Mouse (Mus musculus) testis, adult 2 months (tissue): Measurements from ENCODE around the gene Spats2.

ENCODE experiments used
- CTCF ChIP-seq: fragments of 200-500 bp; IDR thresholded peaks from 2 replicates; pipeline ENCODE4 v1.5.1; 2012; ENCODE audit warnings: low read depth, mild to moderate bottlenecking, inconsistent platforms, low read length, moderate library complexity; ENCODE audit not compliant: control insufficient read depth, insufficient read depth, insufficient replicate concordance
- POLR2A ChIP-seq: fragments of 200-500 bp; IDR thresholded peaks from 2 replicates; pipeline ENCODE4 v1.6.1; 2012; ENCODE audit warnings: low read depth, mild to moderate bottlenecking, inconsistent platforms, low read length, moderate library complexity; ENCODE audit not compliant: control insufficient read depth

GRCm38 (mm10) chr15:99225081-99225810, 99.5 kb downstream of the Spats2 start:
- no peak for TF ChIP-seq CTCF
- TF ChIP-seq POLR2A: no peak
